Mouse (Mus musculus) layer of hippocampus, adult 9-11 months (tissue): ENCODE measurements at regions not wholly inside any gene's neighbourhood (a gene's known extent, or its start where the extent isn't known, plus 50 kb on each side); places are given as distances from the start of the nearest gene placed in this dataset.
"Not testable (repeated sequence)": the region's sequence is repeated elsewhere in the genome, so short reads cannot be mapped to it uniquely, and the experiment has no call there.

Experiments
- DNase-seq: peaks from one replicate; pipeline ENCODE4 v3.0.0; 2022

- DNase-seq: no peak
Observed at GRCm38 (mm10) chr13:7007091-7007490, 358.5 kb upstream of the Pfkp start.

- DNase-seq: not testable (repeated sequence)
Observed at GRCm38 (mm10) chr13:6998508-6999278, 350.1 kb upstream of the Pfkp start.

- DNase-seq: no peak
Observed at GRCm38 (mm10) chr13:6998094-6998493, 349.5 kb upstream of the Pfkp start.

GRCm38 (mm10) chr13:6992323-6992994, 343.9 kb upstream of the Pfkp start:
- DNase-seq: no peak

GRCm38 (mm10) chr13:6991714-6992113, 343.1 kb upstream of the Pfkp start:
- DNase-seq: no peak

GRCm38 (mm10) chr13:6985012-6985996, 336.7 kb upstream of the Pfkp start:
- no peak for DNase-seq

- no peak for DNase-seq
Observed at GRCm38 (mm10) chr13:6955713-6956112, 307.1 kb upstream of the Pfkp start.

- DNase-seq: no peak
Observed at GRCm38 (mm10) chr13:6924136-6924535, 275.6 kb upstream of the Pfkp start.

GRCm38 (mm10) chr13:6922357-6922721, 273.8 kb upstream of the Pfkp start:
- DNase-seq: no peak

- DNase-seq: no peak
Observed at GRCm38 (mm10) chr13:6921691-6922356, 273.2 kb upstream of the Pfkp start.

- DNase-seq: no peak
Observed at GRCm38 (mm10) chr13:6906000-6906399, 257.4 kb upstream of the Pfkp start.

- no peak for DNase-seq
Observed at GRCm38 (mm10) chr13:6901682-6902081, 253.1 kb upstream of the Pfkp start.

- DNase-seq: no peak
Observed at GRCm38 (mm10) chr13:6897666-6898065, 249.1 kb upstream of the Pfkp start.

- no peak for DNase-seq
Observed at GRCm38 (mm10) chr13:6891458-6892076, 243.0 kb upstream of the Pfkp start.

GRCm38 (mm10) chr13:6889446-6889845, 240.9 kb upstream of the Pfkp start:
- not testable (repeated sequence) for DNase-seq

- no peak for DNase-seq
Observed at GRCm38 (mm10) chr13:6888381-6888780, 239.8 kb upstream of the Pfkp start.

GRCm38 (mm10) chr13:6877018-6877901, 228.7 kb upstream of the Pfkp start:
- no peak for DNase-seq

- no peak for DNase-seq
Observed at GRCm38 (mm10) chr13:6862186-6862585, 213.6 kb upstream of the Pfkp start.

GRCm38 (mm10) chr13:6859551-6859950, 211.0 kb upstream of the Pfkp start:
- DNase-seq: no peak

- DNase-seq: no peak
Observed at GRCm38 (mm10) chr13:6855199-6856148, 206.9 kb upstream of the Pfkp start.
